Mouse (Mus musculus) limb, embryonic 13.5 days (tissue): ENCODE data around the gene Gsto2. TPM values are rescaled to one million over a fixed set of nuclear protein-coding genes. Genes with fewer than 3 reads are reported as not detected.

Experiments used
- ATAC-seq: fragments of 200-750 bp; cut with Nextera tagmentation; 2 replicates; pipeline ENCODE4 v1.8.0; 2017; ENCODE audit warnings: low read depth, moderate number of reproducible peaks, moderate TSS enrichment; ENCODE audit not compliant: low FRiP score
- H3K27ac ChIP-seq: fragments of 300-500 bp; sonication (generic); 2 replicates; pipeline ENCODE4 v1.5.1; 2015; ENCODE audit warnings: inconsistent platforms, mild to moderate bottlenecking, moderate library complexity
- H3K27me3 ChIP-seq: fragments of 300-500 bp; sonication (generic); 2 replicates; pipeline ENCODE4 v1.6.1; 2015; ENCODE audit warnings: mild to moderate bottlenecking, inconsistent platforms
- H3K36me3 ChIP-seq: fragments of 300-500 bp; sonication (generic); 2 replicates; pipeline ENCODE4 v1.6.1; 2015; ENCODE audit warnings: inconsistent platforms, mild to moderate bottlenecking, moderate library complexity
- H3K4me1 ChIP-seq: fragments of 300-500 bp; sonication (generic); 2 replicates; pipeline ENCODE4 v1.6.1; 2015; ENCODE audit warnings: inconsistent platforms
- H3K4me2 ChIP-seq: fragments of 300-500 bp; sonication (generic); replicated peaks from 2 replicates; pipeline ENCODE4 v1.6.1; 2015; ENCODE audit warnings: inconsistent platforms, mild to moderate bottlenecking, moderate library complexity
- H3K4me3 ChIP-seq: fragments of 300-500 bp; sonication (generic); 2 replicates; pipeline ENCODE4 v1.5.1; 2015; ENCODE audit warnings: moderate library complexity, mild to moderate bottlenecking, inconsistent platforms
- H3K9ac ChIP-seq: fragments of 300-500 bp; sonication (generic); 2 replicates; pipeline ENCODE4 v1.6.1; 2015; ENCODE audit warnings: mild to moderate bottlenecking, inconsistent platforms
- H3K9me3 ChIP-seq: fragments of 300-500 bp; sonication (generic); 2 replicates; pipeline ENCODE4 v1.6.1; 2016; ENCODE audit warnings: inconsistent platforms
- WGBS: fragments of 180-500 bp; shearing (Covaris S2); methylation state at CpG from one replicate; pipeline ENCODE4 v1.1.7; 2015; 5-methylcytosine and 5-hydroxymethylcytosine counted together
- microRNA-seq: library from miRNA; unstranded; fragments of <30 nt; microRNA quantifications from one replicate; pipeline ENCODE4, GENCODE M21; 2016
- polyA plus RNA-seq: library from polyadenylated mRNA; unstranded; fragments of >200 nt; fragmentation: Nextera tagmentation; extraction: Ambion mirVana; gene quantifications from 2 replicates; pipeline ENCODE4 v1.2.1, GENCODE M21; 2015

Gene Gsto2
- polyA plus RNA-seq, 1 experiment from 2014 or later = 1.7 TPM

DNA sequence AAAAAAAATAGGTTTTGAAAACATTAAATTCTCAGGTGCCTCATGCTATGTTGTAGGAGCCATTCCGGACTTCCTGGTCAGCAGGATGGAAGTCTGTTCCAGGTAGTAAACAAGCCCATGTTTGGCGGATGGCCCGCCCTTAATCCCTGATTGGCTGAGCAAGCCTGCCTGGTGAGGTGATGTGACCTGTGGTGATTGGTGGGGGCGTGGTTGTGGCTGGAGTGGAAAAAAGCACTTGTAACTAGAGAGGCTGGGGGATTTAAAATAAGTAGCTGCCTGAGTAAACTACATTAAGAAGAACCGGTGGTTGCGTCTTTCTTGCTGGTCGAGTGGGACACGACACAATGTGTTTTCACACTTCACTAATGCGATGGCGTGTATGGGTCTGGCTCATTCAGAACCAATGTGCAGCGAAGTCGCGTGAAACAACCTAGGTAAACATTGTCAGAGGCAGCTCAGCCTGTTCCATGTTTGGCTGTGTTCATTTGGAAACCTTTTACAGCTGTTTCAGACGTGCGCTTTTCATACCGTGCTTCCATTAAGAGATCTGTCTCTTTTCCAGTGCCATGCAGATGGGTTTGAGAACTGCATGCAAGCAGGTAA, 69.4 kb downstream of the Gsto2 start:
- Histone ChIP-seq H3K4me1 (peaks cover 13% of the 10 kb centered on the region), H3K27me3 (peaks cover 13% of the 10 kb centered on the region), H3K9me3 (no peaks in the 10 kb centered on the region), H3K9ac (no peak overlapping the region), H3K27ac (no peak overlapping the region), H3K36me3 (no peaks in the 10 kb centered on the region), H3K4me2 (no peak overlapping the region), H3K4me3 (no peak overlapping the region)
- no peak for ATAC-seq
- WGBS = 71% methylated on average over 16 of the region's 16 CpGs

DNA sequence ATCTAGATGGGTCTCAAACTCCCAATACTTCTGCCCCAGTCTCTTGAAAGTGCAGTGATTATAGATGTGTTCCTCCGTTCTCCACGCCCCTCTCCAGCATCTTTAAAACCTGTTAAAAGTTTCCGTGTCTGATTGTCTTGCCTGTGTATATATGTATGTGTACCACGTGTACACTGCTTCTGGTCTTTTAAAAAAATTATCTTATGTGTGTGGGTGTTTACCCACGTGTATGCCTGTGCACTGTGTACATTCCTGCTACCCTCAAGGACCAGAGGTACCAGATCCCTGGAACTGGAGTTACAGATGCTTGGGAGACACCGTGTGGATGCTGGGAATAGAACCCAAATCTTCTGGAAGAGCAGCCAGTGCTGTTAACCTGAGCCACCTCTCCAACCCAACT, 70.2 kb downstream of the Gsto2 start:
- Histone ChIP-seq H3K4me2 (no peak overlapping the region), H3K27me3 (peaks cover 19% of the 10 kb centered on the region), H3K4me1 (peaks cover 13% of the 10 kb centered on the region), H3K9me3 (no peaks in the 10 kb centered on the region), H3K4me3 (no peak overlapping the region), H3K27ac (no peak overlapping the region), H3K9ac (no peak overlapping the region), H3K36me3 (no peaks in the 10 kb centered on the region)
- 89% methylated on average over 6 of the region's 6 CpGs for WGBS
- ATAC-seq = no peak

Small RNA genes lying within 50 kb of the gene (microRNA-seq; reads per million reads assigned to microRNA genes)
- not detected for gene Gm22240

Other genes with a start within 250 kb of the Gsto2 start
- 10.2 and 12.4 TPM in 2 replicates for gene Col17a1, start 173.4 kb upstream of the Gsto2 start, polyA plus RNA-seq
- gene Sfr1, start 133.9 kb upstream of the Gsto2 start, polyA plus RNA-seq = 282 and 301 TPM in 2 replicates
- gene Gsto1, start 10.6 kb upstream of the Gsto2 start, polyA plus RNA-seq = 177 and 181 TPM in 2 replicates
- gene Cfap43, start 53.8 kb downstream of the Gsto2 start, polyA plus RNA-seq = 0.08 and 0.09 TPM in 2 replicates
- 24.3 and 26.6 TPM in 2 replicates for gene Itprip, start 53.8 kb downstream of the Gsto2 start, polyA plus RNA-seq
- gene Cfap58, start 72.1 kb downstream of the Gsto2 start, polyA plus RNA-seq = 0.05 TPM in 1 of 2 replicates, not detected in the other